Mouse (Mus musculus): Measurements from ENCODE around the gene Tmem126b.

The Tmem126b gene

DNA sequence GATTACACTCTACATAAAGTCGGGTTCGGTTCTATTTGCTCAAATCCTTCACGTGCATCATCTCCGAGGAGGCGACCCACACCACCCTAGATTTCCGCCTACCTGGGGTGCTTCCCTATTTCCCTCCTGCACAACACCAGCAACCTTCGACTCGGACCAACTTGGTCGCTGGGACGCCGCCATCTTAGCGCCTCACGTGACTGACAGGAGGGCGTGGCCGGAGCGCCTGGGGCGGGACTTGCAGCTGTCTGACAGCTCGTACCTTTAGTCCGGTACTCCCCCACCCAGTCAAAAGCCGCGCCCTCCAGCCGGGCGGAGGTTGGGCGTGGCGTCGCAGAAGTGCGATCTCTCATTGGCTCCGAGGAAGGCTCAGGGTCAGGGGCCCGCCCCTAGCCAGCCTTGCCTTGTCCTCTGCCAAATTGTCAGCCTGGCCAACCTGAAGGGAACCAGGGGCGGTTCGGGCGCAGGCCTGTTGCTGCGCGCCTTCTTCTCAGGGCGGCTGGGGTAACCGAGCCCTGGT lies at the start of gene Tmem126b:
Gene Tmem126b (minus strand): TSS at position 209 of the 520 bp plus-strand sequence.
- DNase-seq (ENCODE audit: low spot score), result peak; percentile 98

DNA sequence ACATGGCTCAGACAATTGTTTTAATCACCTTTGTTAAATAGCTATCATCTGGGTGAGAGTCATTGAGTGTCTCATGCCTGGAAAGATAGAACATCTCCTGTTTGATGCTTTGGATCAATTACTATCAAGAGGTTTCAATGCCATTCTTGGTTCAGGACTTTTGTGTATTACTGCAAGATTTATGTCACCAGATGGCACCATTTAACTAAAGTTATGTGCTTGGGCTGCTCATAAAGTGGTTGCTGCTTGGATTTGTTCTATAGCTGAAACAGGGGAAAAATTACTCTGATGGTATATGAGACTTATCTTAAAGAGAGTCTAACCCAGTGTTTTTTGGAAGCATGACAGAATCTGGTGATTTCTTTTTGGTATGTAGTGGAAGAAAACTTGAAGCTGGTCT lies 36.5 kb upstream of the Tmem126b start:
- no peak for DNase-seq (ENCODE audit: low spot score)

DNA sequence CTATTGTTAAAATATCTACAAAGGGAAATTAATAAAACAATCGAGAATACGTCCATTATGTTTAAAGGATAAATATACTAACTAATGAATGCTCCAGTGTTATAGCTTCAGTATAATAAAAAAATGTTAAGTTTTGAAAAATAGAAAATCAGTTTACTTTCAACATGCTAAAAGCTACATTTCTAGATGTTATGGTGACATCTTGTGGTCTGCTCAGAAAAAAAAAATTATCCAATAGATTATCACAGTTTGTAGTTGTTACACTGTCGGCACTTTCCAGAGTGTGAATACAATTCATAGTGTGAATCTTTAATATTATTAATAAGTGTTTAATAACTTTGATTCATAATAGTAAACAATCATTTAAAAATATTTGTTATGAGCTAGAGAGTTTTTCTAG lies 32.3 kb upstream of the Tmem126b start:
- DNase-seq (ENCODE audit: low spot score), result no peak

DNA sequence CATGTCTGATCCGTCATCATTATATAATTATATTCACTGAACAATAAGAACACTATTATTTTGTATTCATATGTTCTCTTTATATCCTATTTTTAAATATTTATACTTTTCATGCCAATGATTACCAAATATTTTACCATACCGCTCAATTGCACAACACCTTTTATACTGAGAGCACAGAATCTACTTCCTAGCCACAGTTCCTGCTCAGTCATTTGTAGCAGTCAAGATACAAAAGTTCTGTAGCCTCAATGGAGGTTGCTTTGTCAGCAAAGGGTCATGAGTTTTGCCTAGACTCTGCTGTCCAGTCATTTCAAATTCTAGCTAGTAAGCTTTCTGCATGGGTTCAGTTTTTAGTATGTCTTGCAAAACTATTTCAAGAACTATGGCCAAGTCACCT lies 6.8 kb upstream of the Tmem126b start:
- DNase-seq (ENCODE audit: low spot score), result no peak

DNA sequence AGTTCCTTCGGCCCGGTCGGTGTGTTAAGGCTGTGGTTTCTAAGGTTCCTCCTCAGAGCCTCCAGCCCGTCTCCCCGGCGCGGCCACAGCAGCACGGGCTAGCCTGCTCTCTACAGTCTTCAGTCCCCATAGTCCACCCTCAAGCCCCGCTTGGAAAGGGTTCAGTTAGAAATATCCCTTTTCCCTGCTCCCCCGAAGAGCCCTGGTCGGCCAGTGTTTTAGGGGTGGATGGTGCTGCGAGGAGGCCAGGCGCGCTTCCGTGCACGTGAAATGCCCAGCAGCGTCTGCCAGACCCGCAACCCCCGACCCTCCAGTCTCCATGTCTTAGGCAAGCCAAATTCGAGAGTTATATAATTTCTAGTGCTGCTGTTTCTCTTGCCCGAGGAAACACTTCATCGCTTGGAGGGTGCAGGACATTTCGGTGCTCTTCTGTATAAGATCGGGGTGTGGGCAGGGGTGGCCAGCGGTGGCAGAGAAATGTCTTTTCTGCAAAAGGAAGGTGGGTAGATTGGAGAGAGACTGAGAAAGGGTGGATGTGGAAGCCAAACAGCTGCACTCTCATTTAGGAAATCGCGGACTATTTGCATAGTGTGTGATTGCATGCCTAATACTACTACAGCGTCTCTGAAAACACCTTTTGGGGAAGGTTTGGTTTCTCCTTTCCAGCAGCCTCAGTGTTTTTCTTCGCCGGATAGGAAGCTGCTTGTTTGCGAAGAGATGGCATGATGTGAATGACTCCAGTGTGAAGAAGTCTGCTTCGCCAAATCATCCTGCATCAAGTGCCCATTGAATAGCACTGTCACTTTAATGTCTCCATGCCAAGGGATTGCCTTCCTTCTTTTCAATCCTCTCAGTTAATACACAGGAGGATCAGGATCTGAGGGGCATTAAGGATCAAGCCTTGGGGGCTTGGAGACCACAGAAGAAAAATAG lies 778 bp upstream of the Tmem126b start, which contains the start of gene Dlg2:
Gene Dlg2 (plus strand): TSS at position 360 of the 933 bp plus-strand sequence.
- no peak for DNase-seq (ENCODE audit: low spot score)

DNA sequence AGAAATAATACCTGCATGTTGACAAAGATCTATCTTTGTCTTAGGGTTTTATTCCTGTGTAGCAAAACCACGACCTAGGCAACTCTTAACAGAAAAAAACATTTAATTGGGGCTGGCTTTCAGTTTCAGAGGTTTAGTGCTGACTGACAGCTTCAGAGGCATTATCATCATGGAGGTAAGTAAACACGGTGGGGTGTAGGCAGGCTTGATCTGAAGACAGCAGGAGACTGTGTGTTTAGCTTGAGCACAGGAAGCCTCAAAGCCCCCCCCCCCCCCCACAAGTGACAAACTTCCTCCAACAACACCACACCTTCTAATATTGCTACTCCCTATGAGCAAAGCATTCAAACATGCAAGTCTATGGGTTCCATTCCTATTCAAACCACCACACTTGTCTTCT lies 2.3 kb downstream of the Tmem126b start:
- peak; percentile 20 for DNase-seq (ENCODE audit: low spot score)

DNA sequence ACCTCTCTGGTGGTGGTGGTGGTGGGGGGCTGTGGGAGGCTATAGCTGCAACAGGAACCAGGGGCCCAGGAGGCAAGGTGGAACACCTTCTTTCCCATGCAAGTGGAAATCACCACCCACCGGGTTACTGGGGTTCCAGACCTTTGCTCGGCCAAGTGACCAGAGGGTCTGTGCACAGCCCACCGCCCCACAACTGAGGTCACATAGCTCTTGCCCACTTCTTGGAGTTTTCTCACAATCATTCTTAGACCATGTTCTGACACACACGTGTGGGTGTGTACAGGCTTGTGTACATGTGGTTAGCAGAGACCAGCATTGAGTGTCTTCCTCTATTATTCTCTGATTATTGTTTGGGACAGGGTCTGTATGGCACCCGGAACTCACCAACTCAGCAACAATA lies 14.4 kb downstream of the Tmem126b start:
- no peak for DNase-seq (ENCODE audit: low spot score)

DNA sequence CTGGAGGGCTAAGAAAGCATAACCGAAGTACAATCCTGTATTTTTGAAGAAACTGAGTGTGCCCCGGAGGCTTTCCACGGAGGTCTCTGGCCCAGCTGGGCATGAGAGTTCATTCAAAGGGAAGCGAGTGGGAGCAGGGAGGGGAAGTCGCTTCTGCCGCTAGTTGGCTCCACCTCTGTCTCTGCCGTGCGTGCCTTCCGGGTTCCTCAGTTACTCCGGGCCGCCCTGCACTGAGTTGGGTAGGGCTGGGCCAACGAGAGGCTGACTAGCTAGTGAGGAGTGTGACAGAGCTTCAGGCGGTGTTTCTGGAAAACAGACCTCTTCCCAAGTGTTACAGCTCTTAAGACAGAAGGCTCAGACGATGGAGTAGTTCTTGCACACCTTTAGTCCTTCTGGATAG lies 14.9 kb downstream of the Tmem126b start:
- peak; percentile 57 for DNase-seq (ENCODE audit: low spot score)

DNA sequence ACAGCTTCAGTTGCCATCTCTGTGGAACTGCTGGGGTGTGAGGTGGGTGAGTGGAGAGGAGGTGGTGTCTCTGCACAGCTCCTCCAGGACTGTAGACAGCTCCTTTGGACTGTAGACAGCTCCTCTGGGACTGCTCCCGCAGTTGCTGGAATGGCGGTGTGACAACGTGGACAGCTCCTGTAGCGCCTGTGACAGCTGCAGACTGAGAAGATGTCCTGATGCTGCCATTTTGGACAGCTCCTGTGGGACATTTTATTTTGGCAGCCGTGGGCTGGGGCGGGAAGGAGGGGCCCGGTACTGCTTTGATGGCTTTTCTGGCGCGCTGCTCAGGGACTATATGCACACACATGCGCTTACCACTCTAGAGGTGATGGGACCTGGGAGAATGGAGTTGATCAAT lies 15.5 kb downstream of the Tmem126b start:
- DNase-seq (ENCODE audit: low spot score), result no peak

DNA sequence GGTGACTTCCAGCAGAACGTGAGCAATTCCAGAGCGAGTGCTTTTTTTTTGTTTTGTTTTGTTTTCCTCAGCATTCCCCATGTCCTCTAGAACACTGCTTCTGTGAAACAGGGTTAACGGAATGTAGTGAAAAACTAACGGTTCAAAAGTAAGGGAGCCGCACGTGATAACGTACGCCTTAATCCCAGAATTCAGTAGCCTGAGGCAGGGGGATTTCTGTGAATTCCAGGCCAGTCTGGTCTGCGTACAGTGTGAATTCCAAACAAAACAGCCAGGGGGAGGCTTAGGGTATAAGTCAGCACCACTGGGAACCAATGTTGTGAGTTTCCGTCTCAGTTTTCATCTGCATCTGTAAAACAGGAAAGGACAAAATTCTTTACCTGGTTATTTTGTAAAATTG lies 18.3 kb downstream of the Tmem126b start:
- no peak for DNase-seq (ENCODE audit: low spot score)

DNA sequence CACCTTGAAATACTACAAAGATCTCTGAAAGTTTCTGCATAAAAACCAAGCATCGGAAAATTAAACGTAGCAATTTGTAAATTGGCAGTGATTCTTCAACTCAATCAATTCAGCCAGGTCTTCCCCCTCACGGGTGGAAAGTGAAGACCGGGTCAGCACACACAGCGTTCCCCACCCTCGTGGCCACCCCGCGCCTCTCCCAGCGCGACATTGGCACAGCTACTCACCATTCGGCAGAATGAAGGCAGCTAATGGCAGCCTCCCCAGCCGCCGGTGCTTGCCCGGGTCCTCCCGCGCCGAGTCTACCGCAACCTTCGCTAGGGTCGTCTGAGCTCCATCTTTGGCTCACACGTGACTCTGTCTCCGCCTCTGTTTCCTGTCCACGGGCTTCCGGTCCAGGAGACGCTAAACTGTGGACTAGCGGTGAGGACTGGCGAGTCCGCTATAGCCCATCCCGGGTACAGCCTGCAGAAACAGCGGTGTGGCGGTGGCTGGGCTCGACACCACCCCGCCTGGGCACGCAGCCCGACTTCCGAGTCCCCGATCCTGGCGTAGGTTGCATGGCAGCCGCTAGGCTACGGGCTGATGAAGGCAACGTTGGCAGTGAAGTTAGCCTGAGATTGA lies 18.8 kb downstream of the Tmem126b start, which contains the start of gene Tmem126a:
Gene Tmem126a (minus strand): TSS at position 385 of the 624 bp plus-strand sequence.
- DNase-seq (ENCODE audit: low spot score), result peak; percentile 69

DNA sequence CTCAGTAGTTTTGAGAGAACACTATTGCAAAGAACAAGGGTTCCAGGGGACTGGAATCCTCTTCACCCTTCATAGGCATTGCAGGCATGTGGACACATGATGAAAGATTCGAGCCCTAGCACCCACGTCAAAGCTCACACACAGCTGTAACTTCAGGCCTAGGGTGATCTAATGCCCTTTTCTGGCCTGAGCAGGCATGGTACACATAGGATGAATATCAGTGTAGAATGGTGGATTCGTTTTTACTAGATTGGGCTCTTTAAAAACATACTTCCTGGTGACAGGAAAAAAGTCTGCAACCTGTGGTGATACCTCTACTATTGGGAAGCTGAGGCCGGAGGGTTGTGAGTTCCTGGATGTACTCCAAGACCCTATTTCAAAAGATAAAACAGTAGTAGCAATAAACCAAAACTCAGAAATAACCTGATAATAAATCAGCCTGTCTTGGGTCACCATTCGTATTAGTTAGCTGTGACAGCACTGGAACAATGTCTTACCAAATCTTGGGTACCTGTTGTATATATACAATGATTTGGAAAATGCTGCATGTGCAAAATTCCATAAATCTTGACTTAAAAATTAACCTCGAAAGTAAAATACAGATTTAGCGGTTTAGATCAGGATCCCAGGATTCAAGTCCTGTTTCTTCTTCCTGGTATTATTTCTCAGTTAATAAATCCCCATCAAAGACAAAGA lies 19.5 kb downstream of the Tmem126b start:
- DNase-seq (ENCODE audit: low spot score), result no peak

DNA sequence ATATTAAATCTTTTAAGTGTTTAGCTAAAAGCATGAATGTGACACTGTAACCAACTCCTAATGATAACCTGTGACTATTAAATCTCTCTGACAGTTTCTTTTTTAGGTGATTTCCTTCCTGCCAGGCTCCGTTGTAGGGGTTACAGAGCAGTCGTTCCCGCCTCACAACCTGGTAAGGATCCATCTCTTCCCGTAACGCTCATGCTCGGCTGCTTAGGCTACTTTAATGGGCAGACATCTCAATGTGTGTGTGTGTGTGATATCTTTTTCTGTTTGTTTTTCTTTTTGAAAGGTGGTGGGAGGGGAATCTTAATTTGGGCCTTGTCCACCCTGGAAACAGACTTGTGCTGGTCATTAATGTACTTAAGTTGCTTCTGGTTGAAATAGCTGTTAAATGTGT lies 31.6 kb downstream of the Tmem126b start:
- DNase-seq (ENCODE audit: low spot score), result no peak

DNA sequence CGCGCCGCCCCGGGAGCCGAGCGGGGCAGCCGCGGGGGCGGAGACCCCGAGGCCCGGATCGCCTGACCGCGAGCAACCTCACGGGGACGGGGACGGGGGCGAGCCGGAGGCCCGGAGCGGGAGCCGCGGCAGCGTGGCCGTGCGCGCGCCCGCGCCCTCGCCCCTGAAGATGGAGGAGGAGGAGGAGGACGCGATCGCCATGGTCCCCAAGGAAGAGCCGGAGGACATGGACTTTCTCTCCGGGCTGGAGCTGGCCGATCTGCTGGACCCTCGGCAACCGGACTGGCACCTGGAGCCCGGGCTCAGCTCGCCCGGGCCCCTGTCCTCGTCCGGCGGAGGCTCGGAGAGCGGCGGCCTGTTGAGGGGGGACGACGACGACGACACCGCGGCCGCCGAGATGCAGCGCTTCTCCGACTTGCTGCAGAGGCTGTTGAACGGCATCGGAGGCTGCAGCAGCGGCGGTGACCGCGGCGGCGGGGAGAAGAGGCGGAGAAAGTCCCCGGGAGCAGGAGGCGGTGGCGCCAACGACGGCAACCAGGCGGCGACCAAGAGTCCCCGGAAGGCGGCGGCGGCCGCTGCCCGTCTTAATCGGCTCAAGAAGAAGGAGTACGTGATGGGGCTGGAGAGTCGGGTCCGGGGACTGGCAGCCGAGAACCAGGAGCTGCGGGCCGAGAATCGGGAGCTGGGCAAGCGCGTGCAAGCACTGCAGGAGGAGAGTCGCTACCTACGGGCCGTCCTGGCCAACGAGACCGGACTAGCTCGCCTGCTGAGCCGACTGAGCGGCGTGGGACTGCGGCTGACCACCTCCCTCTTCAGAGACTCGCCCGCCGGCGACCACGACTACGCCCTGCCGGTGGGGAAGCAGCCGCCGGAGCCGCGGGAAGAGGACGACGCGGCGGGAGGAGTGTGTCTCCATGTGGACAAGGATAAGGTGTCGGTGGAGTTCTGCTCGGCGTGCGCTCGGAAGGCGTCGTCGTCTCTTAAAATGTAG lies 32.4 kb downstream of the Tmem126b start:
- DNase-seq (ENCODE audit: low spot score), result peak; percentile 71

DNA sequence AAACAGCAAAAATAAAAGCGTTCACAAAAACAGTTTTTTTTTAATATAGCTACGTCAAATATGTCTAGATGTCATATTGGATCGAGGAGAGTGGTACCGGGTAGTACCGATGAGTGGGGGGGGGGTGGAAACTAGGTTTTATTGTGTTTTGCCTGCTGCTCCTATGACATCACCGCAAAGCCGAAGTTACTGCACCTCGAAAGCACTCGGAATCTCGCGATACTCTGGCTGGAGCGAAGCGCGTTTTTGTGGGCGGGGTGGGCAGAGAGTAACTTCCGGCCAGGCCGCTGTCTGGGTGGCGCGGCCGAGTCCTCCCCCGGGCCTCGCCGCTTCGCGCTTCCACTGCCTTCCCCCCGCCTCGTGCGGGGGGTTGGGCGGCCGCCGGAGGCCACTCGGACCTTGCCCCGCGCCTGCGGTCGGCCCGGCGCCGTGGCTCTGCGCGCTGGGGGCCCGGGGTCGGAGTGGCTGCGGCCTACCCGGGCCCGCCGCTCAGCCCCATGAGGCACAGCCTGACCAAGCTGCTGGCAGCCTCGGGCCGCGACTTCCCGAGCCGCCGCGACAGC lies 33.2 kb downstream of the Tmem126b start, which contains the start of gene Crebzf:
Gene Crebzf (plus strand): TSS at position 212 of the 563 bp plus-strand sequence.
- peak; percentile 97 for DNase-seq (ENCODE audit: low spot score)

DNA sequence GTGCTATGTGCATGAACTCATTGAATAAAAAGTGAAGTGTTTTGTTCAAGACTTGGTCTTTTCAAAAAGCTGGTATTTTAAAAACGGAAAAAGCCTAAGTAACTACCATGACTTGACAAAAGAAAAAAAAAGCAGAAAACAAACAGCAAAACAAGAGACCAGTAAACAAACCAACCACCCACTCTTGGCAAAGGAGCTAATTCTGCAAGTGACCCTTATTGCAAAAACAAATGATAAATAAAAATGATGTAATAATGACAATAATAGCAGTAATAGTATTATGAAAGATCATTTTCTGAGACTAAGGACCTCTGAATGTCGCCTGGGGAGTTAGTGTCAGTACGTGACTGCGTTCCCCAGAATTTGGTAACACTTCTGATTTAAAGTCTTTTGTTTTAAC lies 33.7 kb downstream of the Tmem126b start:
- DNase-seq (ENCODE audit: low spot score), result no peak

DNA sequence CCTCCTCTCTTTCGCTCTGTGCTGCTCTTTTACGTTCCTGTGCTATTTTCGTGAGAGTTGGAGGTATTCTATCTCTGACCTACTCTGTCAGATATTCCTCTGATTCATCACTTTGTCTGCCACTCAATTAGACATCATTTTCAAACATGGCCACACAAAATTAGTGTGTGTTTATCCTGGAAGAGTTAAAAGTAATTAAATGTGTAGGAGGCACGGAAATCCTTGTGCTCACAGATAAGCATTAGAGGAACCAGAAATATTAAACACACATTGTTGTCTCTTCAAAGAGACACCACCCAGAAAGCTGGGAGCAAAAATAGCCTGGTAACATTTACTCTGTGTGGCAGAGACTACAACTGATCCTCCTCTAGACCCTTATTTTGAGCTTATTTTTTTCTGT lies 35.8 kb downstream of the Tmem126b start:
- no peak for DNase-seq (ENCODE audit: low spot score)

DNA sequence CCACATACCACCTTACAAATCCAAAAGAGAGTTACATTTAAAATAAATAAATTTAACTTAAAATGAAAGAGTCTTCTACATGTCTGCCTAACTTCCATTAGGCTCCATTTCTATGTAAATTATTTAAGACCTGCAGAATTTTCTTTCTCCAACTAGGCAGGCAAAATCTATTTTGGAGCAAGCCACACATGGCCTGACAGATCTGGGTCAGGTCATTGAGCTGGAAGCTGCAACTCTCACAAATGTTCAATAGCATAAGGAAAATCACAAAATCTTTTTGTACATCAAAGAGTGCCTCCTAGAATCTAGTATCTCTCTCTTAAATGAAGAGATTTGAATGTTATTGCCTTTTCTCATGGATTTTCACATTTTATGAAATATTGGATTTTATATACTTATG lies 43.6 kb downstream of the Tmem126b start:
- DNase-seq (ENCODE audit: low spot score), result no peak

DNA sequence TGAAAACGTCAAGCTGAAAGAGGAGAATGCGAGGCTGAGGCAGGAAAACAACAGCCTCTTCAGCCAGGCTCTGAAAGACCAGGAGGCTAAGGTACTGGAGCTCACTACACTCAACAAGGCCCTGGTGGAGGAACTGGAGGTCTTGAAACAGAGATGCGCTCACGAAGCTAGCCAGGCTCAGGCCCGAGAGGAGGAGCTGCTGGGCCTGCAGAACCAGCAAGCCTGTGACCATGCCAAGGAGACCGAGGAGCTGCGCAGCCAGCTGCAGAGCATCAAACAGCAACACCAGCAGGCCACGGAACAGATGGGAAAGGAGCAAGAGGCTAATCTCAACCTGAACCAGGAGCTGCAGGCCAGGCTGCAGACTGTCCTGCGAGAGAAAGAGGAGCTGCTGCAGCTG lies 48.8 kb downstream of the Tmem126b start:
- DNase-seq (ENCODE audit: low spot score), result no peak

Measured in T-cell, adult 2 months (primary cell).